Mouse (Mus musculus): Measurements from ENCODE around the gene Sept7.

GRCm38 (mm10) chr9:25246508-25246907, 5.7 kb upstream of the Sept7 start:
- TF ChIP-seq USF1 (IDR thresholded peaks at IDR 0.05; ENCODE audit: low read depth, low read length) (no peak), MEF2A (IDR thresholded peaks at IDR 0.05; ENCODE audit: borderline replicate concordance, low read depth, low read length) (no peak), ETS1 (conservative IDR thresholded peaks at IDR 0.05; ENCODE audit: low read depth, low read length) (no peak), JUND (conservative IDR thresholded peaks at IDR 0.05; ENCODE audit: low read depth, low read length) (no peak), JUN (IDR thresholded peaks at IDR 0.05; ENCODE audit: insufficient read depth, low read depth, low read length) (no peak), HCFC1 (IDR thresholded peaks at IDR 0.05; ENCODE audit: low read depth, low read length) (no peak), EP300 (IDR thresholded peaks at IDR 0.05; ENCODE audit: low read length) (no peak)
